Mouse (Mus musculus) cerebellum, postnatal 10 days (tissue): ENCODE measurements around the gene Olfr324.

Source experiments
- DNase-seq, 2 experiments: peaks; one replicate each; pipeline ENCODE4 v3.0.0; 2021; ENCODE audit warnings: mixed read lengths in 2 of 2

Gene Olfr324

GRCm38 (mm10) chr11:58636376-58636977 is 41.6 kb downstream of the Olfr324 start:
- DNase-seq: peak; percentile 59 to 67

DNA sequence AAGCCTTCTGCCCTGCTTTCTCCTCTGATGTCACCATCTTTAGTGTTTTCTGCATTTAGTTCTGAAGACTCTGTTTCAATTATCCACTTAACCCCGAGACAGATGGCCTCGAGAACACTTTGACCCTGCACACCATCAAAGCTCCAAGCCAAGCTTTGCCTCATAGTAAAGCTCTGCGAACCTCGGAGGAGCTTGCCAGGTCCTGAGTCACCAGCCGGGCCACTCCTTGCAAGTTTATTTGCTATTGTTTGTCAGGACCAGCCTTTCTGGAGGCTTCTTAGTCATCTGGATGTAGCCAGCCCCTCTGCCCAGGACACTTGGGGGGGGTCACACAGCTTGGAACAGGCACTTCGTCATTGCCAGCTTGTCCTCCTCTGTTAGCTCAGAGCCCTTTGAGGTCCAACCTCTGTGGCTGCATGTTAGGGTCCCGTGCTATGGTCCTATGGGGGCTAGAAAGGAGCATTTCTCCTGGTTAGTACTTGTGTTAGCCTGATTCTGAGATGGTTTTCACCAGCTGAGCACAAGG is 43.3 kb downstream of the Olfr324 start:
- no peak for DNase-seq

- DNase-seq: peak; percentile 40 to 44
Measured at GRCm38 (mm10) chr11:58640272-58640867, 45.5 kb downstream of the Olfr324 start, which contains the start of gene Trim58. Gene Trim58 (plus strand): TSS chr11:58640465.

GRCm38 (mm10) chr11:58641057-58641456 is 46.1 kb downstream of the Olfr324 start:
- DNase-seq: no peak

DNA sequence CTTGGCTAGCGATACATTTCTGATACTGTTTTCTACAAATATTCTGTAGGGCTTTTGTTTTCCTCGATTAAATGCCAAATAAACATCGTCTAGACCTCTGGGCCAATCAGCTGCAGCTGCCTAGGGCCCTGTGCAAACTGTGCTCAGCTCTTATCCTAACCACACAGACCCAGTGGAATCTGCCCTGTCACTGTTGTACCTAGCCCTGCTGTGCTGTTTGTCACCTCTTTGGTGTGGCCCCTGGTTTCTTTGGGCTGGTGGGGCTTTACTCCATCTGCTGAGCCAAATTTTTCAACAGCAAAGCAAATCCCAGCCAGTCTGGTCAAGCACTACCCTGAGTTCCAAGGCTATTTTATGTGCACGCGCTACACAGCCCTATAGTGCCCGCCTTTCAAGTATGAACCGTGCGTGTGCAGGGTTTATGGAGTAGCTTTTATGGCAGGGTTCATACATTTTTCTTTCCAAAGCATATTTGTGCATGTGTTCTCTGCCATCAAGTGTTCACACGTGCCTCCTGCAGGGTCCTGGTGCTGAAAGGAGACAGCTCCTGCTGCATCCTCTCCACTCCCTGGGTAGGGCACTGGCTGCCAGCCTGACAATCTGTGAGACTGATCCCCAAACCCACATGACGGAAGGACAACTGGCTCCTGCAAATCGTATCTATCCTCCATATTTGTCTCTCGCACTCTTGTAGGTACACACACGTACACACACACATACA is 46.9 kb downstream of the Olfr324 start:
- no peak for DNase-seq

- DNase-seq: peak; percentile 45 to 53
Measured at GRCm38 (mm10) chr11:58643350-58643749, 48.4 kb downstream of the Olfr324 start.
